Mouse (Mus musculus): ENCODE data around the gene Mrgprd.

Mrgprd gene

DNA sequence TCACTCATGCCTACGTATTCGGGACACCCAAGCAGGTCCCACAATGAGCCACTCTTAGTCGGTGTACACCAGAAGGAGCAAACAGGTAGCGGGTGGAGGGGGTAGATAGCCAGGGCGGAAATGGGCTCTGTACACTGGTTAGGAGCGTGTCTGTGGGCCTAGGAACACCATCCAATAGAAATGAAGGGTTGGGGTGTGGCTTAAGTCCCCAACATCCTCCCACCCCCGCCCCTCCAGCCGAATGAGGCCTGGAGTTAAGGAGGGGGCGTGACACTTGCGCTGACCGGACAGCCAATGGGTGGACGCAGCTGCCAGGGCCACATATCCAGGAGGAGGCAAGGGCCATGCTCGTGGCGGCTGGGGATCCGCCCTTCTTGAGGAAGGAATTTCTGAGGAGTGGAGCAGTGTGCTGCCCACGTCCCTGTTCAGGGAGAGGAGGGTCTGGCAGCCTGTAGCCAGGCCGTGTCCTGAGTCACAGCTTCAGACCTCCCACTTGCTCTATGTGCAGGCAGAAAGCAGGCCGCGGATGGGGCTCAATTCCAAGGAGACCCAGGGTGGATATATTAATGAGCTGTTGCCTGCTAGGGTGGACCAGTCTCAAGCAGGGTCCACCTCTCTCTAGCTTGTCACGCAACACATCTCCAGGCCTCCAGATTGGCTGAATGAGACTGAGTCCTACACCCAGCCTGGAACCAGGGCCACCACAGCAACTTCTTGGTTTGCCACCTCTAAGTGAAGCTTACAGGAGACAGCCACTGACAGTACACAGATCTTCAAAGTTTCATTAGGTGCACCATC is 11.9 kb upstream of the Mrgprd start:
- no peak for DNase-seq (ENCODE audit: low read depth, low spot score)

DNA sequence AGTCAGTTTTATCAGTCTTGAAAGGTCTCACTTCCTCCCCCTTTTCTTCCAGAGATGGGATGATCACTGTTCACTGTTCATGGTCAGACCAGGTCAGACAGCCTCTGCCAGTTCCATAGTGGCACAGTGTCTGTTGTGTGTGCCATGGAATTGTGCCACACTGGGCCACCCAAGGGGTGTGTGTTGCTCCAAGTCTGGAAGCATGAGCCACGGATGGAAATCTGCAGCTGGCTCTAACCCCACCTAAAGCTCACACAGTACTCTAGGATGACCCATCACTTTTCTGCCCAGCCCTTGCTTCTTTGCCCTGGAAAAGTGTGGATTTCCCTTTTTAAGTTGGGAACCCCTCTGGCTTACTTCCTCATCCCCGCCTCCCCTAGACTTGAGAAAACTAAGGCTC is 10.5 kb upstream of the Mrgprd start:
- DNase-seq (ENCODE audit: low read depth, low spot score): no peak

DNA sequence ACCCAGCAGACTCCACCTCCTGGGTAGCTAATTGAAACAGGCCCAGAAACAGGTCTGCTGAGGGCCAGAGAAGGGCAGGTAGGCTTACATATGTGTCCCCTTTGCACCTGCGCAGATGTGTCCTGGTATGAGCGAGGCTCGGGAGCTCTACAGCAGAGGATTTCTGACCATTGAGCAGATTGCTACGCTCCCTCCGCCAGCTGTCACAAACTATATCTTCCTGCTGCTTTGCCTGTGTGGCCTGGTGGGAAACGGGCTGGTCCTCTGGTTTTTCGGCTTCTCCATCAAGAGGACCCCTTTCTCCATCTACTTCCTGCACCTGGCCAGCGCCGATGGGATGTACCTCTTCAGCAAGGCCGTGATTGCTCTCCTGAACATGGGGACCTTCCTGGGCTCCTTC is 7.0 kb upstream of the Mrgprd start:
- DNase-seq (ENCODE audit: low read depth, low spot score): no peak

DNA sequence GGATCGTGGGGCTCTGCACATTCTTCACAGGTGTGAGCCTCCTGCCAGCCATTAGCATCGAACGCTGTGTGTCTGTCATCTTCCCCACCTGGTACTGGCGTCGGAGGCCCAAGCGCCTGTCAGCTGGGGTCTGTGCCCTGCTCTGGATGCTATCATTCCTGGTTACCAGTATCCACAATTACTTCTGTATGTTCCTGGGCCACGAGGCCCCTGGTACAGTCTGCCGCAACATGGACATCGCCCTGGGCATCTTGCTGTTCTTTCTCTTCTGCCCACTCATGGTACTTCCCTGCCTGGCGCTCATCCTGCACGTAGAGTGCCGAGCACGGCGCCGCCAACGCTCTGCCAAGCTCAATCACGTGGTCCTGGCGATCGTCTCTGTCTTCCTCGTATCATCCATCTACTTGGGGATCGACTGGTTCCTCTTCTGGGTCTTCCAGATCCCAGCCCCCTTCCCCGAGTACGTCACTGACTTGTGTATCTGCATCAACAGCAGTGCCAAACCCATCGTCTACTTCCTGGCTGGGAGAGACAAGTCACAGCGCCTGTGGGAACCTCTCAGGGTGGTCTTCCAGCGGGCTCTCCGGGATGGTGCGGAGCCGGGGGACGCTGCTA is 6.5 kb upstream of the Mrgprd start:
- no peak for DNase-seq (ENCODE audit: low read depth, low spot score)

DNA sequence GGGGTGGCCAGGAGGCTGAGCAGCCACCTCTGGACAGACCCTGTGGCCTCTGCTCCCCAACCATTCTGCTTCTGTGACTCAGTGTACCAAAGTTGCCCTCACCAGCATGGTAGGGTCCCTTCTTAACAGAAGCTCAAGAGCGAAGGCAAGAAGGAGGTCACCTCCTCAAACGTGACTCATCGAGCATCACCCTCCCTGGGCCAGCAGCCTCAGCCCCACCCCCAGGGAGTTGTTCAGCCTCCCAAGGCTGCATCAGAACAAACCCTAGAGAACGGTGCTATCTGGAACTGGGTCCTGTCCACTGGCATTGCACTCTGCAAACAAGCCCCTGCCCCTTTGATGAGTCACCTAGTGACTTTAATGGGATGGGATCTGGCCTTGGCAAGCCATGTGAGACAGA is 5.8 kb upstream of the Mrgprd start:
- no peak for DNase-seq (ENCODE audit: low read depth, low spot score)

DNA sequence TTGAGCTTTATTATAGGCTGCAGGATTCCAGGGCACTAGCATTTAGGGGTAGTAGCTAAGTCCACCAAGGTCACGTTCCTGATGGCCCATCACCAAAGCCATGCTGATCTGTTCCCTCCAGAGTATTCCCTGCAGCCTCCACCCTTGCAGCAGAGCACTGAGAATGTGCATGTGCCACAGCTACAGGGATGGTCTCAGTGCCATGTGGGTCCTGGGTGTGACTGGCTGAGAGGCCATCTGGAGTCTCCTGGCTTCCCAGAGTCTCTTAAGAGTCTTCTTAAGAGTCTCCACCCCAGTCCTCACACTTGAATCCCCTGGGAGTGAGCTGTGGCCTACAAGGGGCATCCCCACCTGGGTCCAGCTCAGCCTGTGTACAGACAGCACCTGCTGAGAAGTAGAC is 4.8 kb upstream of the Mrgprd start:
- no peak for DNase-seq (ENCODE audit: low read depth, low spot score)

DNA sequence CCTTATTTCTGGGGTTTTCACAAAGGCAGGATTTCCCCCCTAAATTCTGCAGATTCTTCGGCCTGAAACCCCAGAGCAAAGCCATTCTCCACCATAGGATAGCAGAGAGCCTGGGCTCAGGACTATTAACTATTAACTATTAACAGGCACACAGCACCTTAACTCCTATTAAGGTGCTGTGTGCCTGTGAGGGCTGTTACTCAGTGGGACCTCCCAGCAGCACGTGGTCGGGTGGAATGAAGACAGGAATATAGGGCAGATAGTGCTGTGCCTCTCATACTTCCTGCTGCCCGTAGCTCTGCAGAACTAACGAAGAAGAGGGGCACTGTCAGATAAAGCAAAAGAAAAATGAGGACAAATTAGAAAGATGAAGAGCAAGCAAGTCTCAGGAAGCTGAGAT is 4.1 kb upstream of the Mrgprd start:
- DNase-seq (ENCODE audit: low read depth, low spot score): no peak

DNA sequence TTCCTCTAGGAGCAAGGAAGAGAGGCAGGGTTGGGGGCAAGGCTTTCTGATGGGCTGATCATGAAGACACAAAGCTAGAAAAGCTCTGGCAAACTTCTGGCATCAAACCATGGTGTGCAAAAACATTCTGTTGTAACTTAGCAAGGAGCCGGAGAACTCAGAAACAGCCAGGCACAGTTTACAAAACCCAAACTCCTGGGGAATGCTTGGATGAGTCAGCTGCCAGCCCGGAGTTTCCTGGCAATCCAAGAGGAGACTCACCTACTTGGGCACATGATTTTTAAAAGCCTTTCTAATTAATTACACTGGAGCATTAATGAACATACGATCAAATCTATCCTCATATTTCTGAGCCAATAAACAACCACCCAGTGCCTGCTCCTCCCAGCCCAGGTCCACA is 2.5 kb upstream of the Mrgprd start:
- DNase-seq (ENCODE audit: low read depth, low spot score): no peak

DNA sequence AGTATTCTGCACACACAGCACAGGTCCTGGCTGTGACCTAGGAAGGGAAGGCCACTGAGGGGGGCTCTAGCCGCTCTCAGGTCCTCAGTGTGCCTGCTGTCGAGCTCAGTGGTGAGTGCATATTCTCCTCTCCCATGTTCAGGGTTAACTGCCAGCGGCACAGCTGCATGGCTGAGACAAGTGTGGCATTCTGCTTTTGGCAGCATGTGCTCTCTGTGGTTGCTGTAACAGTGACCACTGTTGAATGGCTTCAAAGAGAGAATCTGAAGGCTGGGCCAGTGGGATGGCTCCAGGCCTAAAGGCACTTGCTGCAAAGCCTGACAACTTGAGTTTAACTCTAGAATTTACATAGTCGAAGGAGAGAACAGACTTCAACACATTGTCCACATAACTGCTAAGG is 2.9 kb downstream of the Mrgprd start:
- no peak for DNase-seq (ENCODE audit: low read depth, low spot score)

DNA sequence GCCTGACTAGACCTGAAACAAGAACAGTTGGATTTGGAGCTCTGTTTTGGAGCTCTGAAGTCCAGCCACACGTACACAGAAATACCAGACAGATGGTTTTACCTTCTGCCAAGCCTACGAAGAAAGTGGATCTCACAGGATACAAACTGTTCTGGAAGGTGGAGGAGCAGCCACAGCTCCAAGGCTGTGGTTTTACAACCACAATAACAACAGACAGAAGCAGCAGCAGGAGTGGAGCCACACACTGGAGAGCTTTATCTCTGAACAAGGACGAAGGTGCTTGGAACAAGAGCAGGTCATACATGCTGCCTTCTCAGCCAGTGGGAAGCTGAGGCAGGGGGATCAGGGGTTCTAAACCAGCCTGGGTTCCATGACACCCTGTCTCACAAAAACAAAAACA is 4.8 kb downstream of the Mrgprd start:
- no peak for DNase-seq (ENCODE audit: low read depth, low spot score)

DNA sequence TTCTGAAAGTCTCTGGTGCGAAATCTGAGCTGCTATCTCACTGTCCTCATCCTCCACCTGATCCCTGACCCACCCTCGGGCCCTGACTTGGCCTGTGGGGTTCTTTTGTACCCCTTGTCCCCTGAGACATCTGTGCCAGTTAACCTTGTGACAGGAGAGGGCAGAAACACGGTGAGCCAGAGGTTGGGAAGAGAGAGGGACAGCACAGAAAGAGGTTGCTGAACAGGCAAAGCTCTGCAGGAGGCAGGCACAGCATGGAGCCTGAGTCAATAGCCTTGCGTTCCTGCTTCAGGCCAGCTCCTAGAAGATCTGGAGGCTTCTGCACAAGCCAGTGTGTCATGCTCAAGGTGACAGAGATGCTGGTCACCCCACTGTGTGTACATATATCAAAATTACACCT is 9.0 kb downstream of the Mrgprd start:
- no peak for DNase-seq (ENCODE audit: low read depth, low spot score)

DNA sequence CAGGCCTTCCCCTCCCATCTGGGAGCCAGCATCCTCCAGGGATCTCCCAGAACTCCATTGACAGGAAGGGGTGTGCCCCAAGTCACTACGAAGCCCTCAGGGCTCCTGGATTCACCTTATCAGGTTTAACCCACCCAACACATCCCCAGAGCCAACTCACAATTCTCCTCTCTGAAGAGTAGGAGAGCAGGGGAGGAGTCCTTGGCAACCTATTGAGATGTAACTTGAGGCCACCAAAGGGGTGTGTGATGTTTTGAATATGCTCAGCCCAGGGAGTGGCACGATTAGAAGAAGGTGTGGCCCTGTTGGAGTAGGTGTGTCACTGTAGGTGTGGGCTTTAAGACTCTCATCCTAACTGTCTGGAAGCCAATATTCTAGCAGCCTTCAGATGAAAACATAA is 11.1 kb downstream of the Mrgprd start:
- no peak for DNase-seq (ENCODE audit: low read depth, low spot score)

DNA sequence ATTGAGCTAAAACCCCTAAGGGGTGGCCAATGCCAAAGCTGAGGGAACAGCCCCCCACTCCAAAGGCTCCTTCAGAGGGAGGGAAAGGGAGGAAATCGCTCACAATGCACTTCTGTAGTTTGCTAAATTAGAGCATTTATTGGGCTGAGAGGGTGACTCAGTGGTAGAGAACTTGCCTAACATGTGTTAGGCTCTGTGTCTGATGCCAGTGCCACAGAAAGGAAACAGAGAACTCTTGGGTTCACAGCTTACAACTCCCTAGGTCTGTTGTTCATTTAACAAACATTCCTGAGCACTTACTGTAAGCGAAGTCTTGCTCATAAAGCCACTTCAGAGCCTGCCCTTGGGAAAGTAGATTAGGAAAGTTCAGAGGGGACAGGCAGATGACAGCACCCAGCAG is 15.3 kb downstream of the Mrgprd start:
- DNase-seq (ENCODE audit: low read depth, low spot score): no peak

DNA sequence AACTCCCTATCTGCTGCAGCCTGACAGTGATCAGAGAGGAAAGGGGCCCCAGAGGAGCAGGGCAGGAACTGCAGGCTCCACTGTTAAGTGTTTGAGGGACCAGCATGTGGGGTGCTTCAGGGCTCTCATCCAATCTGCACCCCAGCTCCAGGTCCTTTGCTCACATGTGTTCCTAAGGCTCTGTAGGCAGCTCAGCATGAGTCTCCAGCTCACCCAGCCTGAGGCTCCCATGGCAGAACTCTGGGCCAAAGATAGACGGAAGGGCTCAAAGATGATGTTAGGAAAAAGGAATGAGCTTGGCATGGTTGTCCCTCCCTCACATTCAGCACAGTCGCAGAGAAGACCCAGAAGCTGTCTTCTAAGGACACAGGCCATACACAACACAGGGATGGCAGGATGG is 16.0 kb downstream of the Mrgprd start:
- no peak for DNase-seq (ENCODE audit: low read depth, low spot score)

DNA sequence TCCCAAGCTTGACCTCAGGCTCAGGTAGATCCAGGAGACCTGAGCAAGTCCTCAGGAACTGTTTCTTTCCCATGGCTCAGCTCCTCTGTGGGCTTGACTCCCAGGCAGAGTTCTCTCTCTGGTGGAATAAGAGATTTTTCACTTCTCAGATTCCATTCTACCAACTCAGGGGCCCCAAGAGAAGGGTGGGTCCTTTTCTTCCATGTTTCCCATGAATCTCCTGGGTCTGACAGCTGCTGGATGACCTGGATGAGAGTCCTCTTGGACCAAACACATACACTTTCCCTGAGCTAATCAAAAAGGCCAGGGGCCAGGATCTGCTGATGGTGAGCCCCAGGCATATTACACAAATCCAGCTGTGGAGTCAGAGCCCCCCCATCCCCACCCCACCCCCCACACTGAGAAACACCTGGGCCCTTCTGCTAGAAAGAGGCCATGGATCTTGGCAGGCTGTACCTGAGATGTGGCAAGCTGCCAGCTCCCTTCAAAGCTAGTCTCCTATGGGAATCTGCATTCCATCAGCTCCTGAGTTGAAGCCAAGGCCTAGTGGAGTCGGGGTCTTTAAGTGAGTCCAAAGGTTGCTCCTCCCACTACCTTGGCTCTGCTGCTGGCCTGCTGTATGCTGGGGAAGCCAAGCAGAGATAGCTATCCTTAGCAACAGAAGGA is 17.9 kb downstream of the Mrgprd start:
- DNase-seq (ENCODE audit: low read depth, low spot score): no peak

DNA sequence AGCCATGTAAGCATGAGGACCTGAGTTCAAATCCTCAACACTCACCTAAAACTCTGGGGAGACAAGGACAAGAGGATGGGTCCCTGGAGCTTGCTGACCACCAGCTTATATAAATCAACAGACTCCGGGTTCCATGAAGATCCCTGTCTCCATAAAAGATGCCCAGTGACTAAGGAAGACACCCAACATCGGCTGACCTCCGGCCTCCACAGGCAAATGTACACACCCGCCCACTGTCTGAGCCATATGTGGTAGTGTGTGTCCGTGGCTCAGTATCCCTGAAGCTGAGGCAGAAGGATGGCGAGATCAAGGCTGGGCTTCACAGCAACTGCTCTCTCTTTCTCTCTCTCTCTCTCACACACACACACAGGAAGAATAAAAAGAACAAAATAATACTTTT is 19.3 kb downstream of the Mrgprd start:
- DNase-seq (ENCODE audit: low read depth, low spot score): no peak

DNA sequence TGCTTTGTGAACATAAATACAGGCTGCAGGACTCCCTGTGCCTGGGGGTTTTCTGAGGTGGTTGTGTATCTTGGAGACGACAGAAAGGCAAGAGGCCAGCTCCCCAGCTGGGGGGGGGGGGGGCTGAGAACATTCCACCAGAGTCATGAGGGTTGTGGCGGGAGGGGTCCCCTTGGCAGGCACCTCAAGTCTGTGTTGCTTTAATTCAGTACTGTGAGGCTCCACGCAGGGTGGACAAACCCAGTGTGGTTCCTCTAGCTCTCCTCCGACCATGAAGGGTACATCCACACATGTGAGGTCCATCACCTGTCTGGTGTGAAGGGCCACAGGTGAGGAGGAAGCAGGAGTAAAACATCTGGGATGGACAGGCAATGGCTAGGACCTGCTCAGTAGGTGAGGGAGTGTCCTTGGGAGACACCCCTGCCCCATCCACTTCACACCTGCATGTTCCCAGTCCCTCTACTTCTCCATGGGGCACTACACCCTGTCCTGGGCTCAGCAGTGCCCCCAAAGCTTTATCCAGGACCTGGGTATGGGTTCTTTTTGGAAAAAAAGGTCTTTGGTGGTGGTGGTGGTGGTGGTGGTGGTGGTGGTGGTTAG is 19.9 kb downstream of the Mrgprd start:
- DNase-seq (ENCODE audit: low read depth, low spot score): no peak

DNA sequence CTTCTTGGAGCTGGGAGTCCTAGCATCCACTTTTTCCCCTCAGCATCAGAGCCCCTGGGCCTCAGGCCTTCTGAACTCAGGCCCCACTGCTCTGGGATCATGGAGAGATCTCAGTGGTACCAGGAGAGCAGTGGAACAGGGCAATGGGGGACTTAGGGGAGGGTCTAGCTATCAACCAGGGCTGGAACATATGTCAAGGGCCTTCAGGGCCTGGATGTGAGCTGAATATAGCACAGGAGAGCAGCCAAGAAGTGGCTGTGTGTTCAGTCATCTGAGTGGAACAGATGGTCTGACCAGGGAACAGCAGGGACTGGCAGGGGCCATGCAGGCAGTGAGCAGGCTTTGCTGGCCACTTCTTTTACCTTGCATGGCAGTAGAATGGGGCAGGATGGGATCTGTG is 20.6 kb downstream of the Mrgprd start:
- no peak for DNase-seq (ENCODE audit: low read depth, low spot score)

DNA sequence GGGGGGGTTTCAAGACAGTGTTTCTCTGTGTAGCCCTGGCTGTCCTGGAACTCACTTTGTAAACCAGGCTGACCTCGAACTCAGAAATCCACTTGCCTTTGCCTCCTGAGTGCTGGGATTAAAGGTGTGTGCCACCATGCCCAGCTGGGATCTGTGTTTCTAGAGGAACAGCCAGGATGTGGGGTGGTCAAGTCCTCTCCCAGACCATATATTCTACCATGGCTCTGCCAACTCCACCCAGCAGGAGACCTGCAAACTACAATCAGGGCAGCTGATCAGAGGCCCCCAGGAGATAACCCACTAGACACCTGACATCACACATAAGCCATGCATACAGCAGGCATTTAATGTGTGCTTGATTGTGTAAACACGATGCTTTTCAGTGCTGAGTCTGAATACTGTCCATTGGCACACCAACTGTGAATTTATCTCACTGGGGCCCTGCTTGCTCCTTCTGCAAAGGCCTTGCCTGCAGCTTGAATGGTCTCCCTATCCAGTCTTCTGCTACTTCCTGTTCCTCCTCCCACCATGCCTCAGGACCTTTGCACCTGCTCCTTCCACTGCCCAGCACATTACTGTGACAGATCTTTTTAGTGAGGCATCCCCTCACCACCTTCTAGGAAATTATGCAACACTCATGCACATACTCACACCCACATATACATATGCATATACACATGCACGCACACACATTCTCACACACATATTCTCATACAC is 21.1 kb downstream of the Mrgprd start:
- DNase-seq (ENCODE audit: low read depth, low spot score): no peak

DNA sequence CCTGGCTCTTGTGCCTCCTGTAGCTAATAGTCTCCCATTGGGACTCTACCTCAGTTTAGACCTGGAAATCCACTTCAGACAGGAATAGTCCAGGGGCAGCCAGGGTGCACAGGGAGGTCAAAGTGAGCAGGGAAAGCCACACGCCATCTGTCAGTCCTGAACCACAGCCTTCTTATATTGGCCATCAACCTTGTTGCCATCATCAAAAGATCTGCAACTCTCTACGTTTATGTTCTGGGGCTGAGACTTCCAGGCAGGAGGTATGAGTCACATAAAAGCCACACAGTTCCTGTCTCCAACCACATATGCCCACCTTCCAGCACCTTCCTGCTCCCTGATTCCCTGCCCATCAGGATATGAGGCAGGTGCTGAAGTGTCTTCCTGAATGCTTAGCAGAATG is 23.3 kb downstream of the Mrgprd start:
- no peak for DNase-seq (ENCODE audit: low read depth, low spot score)

DNA sequence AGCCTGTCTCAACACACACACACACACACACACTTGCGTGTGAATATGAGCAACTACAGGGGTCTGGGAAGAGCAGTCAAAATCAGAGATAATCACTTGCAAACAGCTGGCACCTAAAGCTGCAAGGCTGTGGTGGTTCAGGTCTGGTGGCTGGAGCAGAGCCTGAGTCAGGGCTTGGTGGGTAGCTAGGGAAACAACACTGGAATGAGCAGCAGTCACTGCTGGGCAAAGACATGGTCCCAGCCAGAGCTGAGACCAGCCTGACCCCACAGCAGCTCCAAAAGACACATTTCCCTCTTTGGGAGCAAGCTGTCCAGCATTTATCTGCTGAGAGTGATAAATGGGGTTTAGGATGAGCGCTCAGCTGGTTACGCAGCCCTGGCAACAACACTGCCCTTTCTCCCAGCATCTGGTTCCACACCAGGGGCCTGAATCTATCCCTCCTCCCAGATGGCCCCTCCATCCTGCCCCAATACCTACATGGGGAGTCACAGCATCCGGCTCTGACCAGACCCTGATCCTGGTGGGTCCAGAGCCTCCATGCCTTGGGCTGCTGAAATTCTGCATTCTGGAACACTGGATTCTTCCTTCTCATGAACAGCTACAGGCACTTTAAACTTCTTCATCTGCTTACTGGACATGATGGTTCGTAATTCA is 25.7 kb downstream of the Mrgprd start:
- DNase-seq (ENCODE audit: low read depth, low spot score): no peak
